Mouse (Mus musculus) Muller cell, postnatal 12 days (primary cell): ENCODE data around the gene Chd8.
A peak's percentile ranks its signal among the peaks of the same experiment; 100 is the strongest.

Experiments
- DNase-seq: peaks from one replicate; pipeline ENCODE4 v3.0.0-alpha.2; 2015; ENCODE audit errors: inconsistent ontology term

The Chd8 gene

DNA sequence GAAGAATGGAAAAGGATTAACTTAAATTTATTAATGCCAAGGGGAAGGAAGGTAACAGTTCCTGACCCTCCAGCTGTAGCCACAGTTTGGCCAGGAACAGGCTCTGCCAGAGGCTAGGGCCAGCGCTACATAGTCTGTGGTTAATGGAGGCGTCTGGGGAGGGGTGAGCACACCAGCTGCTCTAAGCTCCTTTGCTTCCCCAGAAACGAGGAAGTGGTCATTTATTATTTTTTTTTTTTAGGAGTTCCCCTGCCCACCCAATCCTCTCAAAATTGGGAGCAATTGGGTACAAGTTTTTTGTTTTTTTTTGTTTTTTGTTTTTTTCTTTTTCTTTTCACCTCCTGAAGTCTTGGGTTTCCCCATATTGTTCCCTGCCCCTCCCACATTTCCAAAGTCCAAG, 59.4 kb downstream of the Chd8 start:
- DNase-seq, result no peak

GRCm38 (mm10) chr14:52197156-52197878, 60.3 kb downstream of the Chd8 start, which contains the start of gene Supt16:
Gene Supt16 (minus strand): TSS chr14:52197416.
- peak; percentile 91 for DNase-seq

- DNase-seq, result no peak
These were observed 61.1 kb downstream of the Chd8 start for GRCm38 (mm10) chr14:52196230-52197155.

DNA sequence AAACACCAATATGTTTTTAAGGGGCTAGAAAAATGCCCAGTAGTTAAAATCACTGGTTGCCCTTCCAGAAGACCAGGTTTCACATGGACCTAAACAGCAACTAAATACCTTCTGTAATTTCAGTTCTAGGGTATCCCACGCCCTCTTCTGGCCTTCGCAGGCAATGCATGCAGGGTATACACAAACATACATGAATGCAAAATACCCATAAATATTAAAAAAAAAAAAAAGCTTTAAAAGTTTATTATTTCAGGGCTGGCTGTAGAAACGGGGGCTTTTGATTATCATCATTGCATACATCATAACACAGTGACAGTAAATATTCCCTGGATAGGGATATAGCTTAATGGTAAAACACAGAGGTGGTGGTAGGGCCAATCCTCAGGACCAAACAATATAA, 61.9 kb downstream of the Chd8 start:
- DNase-seq, result peak; percentile 22

DNA sequence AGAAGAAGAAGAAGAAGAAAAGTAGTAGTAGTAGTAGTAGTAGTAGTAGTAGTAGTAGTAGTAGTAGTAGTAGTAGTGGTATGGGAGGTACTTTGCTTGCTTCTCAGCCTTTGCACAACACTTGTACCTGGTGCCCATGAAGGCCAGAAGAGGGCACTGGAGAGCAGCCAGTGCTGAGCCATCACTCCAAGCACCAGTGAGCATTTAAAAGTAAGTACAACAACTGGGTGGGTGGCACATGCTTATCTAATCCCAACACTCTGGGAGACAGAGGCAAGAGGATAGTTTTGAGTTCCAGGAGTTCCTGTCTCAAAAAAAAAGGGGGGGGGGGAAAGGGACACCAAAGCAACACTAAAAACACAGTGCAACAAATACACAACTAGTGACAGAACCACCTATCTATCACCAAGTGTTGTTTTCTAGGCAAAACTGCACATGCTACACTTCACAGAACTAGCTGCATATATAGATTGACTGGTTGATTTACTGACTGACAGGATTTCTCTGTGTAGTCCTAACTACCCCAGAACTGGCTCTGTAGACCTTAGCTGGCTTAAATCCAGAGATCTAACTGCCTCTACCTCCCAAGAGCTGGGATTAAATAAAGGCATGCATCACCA, 66.7 kb downstream of the Chd8 start:
- no peak for DNase-seq

GRCm38 (mm10) chr14:52189519-52189918, 68.1 kb downstream of the Chd8 start:
- no peak for DNase-seq

GRCm38 (mm10) chr14:52188788-52189187, 68.8 kb downstream of the Chd8 start:
- no peak for DNase-seq

DNA sequence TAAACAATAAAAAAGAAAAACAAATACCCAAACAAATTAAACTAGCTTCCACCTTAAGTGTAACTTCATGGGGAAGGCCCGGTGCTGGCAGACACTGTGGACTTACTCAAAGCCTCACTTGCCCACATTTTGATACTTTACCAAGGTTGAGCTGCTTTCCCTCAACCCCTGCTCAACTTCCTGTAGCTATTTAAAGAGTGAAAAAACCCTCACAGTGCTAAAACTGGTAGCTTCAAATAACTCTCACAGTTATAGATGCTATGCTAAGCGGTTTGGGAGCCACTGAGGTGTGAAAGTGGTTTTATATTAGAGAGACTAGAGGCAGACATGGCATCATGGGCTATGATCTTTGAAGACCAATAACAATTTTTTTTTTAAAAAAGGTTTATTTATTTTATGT, 91.0 kb downstream of the Chd8 start:
- DNase-seq, result no peak

- no peak for DNase-seq
These were observed 96.7 kb downstream of the Chd8 start for GRCm38 (mm10) chr14:52160911-52161310.

GRCm38 (mm10) chr14:52155008-52155407, 102.6 kb downstream of the Chd8 start:
- no peak for DNase-seq

GRCm38 (mm10) chr14:52152613-52153012, 105.0 kb downstream of the Chd8 start:
- DNase-seq, result no peak

- peak; percentile 2 for DNase-seq
These were observed 105.4 kb downstream of the Chd8 start for GRCm38 (mm10) chr14:52152179-52152578.

DNA sequence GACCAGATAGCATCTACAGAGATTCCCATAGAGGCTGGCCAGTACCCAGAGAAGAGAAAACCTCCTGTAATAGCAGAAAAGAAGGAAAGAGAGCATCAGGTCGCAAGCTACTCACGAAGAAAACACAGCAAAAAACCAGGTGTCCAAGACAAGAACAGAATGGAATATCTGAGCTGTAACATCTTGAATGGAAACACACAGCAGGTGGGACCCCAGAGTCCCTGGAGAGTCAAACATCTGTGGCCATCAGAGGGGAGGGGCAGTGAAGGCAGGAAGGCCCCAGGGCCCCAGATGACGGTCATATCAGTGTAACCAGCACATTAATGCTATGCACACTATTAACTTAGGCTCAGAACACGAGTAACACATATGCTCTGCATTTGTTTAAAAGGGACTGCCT, 107.7 kb downstream of the Chd8 start:
- DNase-seq, result no peak
